Mouse (Mus musculus) testis, postnatal 14 days (tissue): ENCODE results near the gene Spata46.

Experiments used
- DNase-seq: peaks from one replicate; pipeline ENCODE4 v3.0.0; 2021; ENCODE audit warnings: low spot score

The Spata46 gene

GRCm38 (mm10) chr1:170343081-170343480 is 34.5 kb downstream of the Spata46 start:
- DNase-seq = no peak

- DNase-seq = no peak
Observed at GRCm38 (mm10) chr1:170343906-170344305, 35.3 kb downstream of the Spata46 start.

GRCm38 (mm10) chr1:170346266-170346665 is 37.7 kb downstream of the Spata46 start:
- DNase-seq = no peak

- no peak for DNase-seq
Observed at GRCm38 (mm10) chr1:170351080-170351479, 42.5 kb downstream of the Spata46 start.

GRCm38 (mm10) chr1:170353335-170353734 is 44.7 kb downstream of the Spata46 start:
- DNase-seq = no peak

- no peak for DNase-seq
Observed at GRCm38 (mm10) chr1:170360183-170360915, 51.7 kb downstream of the Spata46 start.
